ENCODE assay signal across 9 mouse cellular contexts in the genomic region with DNA sequence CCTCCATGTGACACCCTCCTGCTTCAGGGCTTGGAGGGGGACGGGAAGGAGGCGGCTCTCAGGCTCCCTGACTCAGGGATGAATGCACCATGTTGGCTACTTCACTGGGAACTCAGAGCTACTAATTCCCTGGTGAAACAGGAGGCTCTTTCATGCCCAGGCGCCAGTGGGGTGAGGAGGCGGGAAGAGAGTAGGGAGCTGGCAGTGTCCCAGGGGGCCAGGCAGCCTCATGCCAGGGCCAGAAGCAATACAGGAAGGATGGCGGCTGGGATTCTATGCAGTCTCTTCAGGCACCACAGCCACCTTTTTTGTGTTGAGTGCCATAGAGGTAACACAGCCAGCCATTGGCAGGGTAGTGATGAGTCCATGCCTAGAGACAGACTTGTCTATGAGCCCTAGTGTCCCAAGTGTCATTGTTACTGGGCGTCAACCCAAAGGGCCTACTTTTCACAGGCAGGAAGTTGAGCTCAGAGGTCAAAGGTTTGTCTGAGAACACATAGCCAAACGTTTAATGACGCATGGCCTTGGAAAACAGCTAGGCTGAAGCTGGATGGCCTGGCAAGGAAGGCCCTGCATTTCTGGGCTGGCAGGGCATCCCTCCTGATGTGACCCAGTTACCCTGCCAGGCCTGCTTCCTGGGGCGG. TPM values are rescaled to one million over a fixed set of nuclear protein-coding genes. Genes with fewer than 3 reads are reported as not detected.
A peak's percentile ranks its signal among the peaks of the same experiment; 100 is the strongest.
DNase-seq lines count a peak whose midpoint lies in the region; ATAC-seq and TF ChIP-seq lines count a peak whose summit lies in the region.
"Had no signal": no experiment of that assay in that cellular context is flagged by ENCODE, and none has a peak within 500 bp of the region (broad histone marks: within the 10 kb centered on the region; RNA-seq: fewer than 3 reads in every experiment).

No protein-coding gene starts in this region.

- peak overlapping the region; percentile 97 for H3K4me3 ChIP-seq in E14TG2a.4 (replicated peaks; ENCODE audit: low read length)
- H3K4me3 ChIP-seq in heart, embryonic 15.5 days, result no peak overlapping the region

- no peaks in the 10 kb centered on the region for H3K9me3 ChIP-seq in E14TG2a.4 (ENCODE audit: low read length)
- no peaks in the 10 kb centered on the region for H3K9me3 ChIP-seq in heart, embryonic 15.5 days (replicated peaks)

- TF ChIP-seq CTCF in E14TG2a.4 (conservative IDR thresholded peaks at IDR 0.05; ENCODE audit: low read length), result no peak

- peaks cover 5% of the 10 kb centered on the region; the same call in 1 of the 2 replicates for H3K27me3 ChIP-seq in E14TG2a.4 (ENCODE audit: insufficient read depth, low read length)
- no peaks in the 10 kb centered on the region for H3K27me3 ChIP-seq in heart, embryonic 15.5 days

- peak; percentile 47 for DNase-seq in cerebellum, adult 11 months
- peak; percentile 38 to 55 for DNase-seq in cerebellum, postnatal 36 days
- peak; percentile 53 to 64 for DNase-seq in layer of hippocampus, postnatal 25 days (ENCODE audit: extremely low spot score in 1 of 2, low spot score in 1 of 2)
- DNase-seq in right cerebral cortex, postnatal 10 days (ENCODE audit: low spot score in 2 of 2), result peak; percentile 91 to 93
- DNase-seq in thymus, postnatal 10 days (ENCODE audit: low spot score in 2 of 2), result no peak

- no peak overlapping the region for H3K4me2 ChIP-seq in heart, embryonic 15.5 days

- no peak for ATAC-seq in cerebellum, adult (ENCODE audit: insufficient number of reproducible peaks, low FRiP score, low TSS enrichment)
- ATAC-seq in heart, embryonic 15.5 days (replicated peaks; ENCODE audit: insufficient number of reproducible peaks, insufficient read depth, low FRiP score, low read depth), result no peak

- WGBS in heart, embryonic 15.5 days, result 57% methylated on average over 9 of the region's 9 CpGs

- H3K4me1 ChIP-seq in E14TG2a.4 (replicated peaks; ENCODE audit: low read depth, low read length), result peaks cover 55% of the 10 kb centered on the region
- H3K4me1 ChIP-seq in heart, embryonic 15.5 days (replicated peaks), result peaks cover 45% of the 10 kb centered on the region

- H3K27ac ChIP-seq in heart, embryonic 15.5 days, result peak overlapping the region; percentile 83

- H3K36me3 ChIP-seq in E14TG2a.4 (ENCODE audit: insufficient read depth, low read length), result peaks cover 23% of the 10 kb centered on the region
- H3K36me3 ChIP-seq in heart, embryonic 15.5 days, result peaks cover 16% of the 10 kb centered on the region; the same call in 1 of the 2 replicates

- H3K9ac ChIP-seq in heart, embryonic 15.5 days, result no peak overlapping the region

RNA-seq across cellular contexts. Expression of a gene that starts 1.7 kb away (rescaled TPM):
- 29.5 and 35.6 TPM in 2 replicates for polyA plus RNA-seq in heart, embryonic 15.5 days (2015; fragmentation: Nextera tagmentation; extraction: Ambion mirVana)
- 10 to 100 TPM; 25.5 to 29.8 TPM for total RNA-seq in layer of hippocampus, postnatal 25 days (2021)

RNA-seq across cellular contexts. Expression of a gene that starts 8.8 kb away (rescaled TPM):
- 0.16 and 0.71 TPM in 2 replicates for polyA plus RNA-seq in heart, embryonic 15.5 days (2015; fragmentation: Nextera tagmentation; extraction: Ambion mirVana)
- total RNA-seq in layer of hippocampus, postnatal 25 days (2021), result 100 to 1,000 TPM; 188 to 207 TPM
- polyA plus RNA-seq: C2C12 had no signal

RNA-seq across cellular contexts. Expression of a gene that starts 9.5 kb away (rescaled TPM):
- polyA plus RNA-seq in heart, embryonic 15.5 days (2015; fragmentation: Nextera tagmentation; extraction: Ambion mirVana), result 16.5 and 19.9 TPM in 2 replicates
- total RNA-seq in layer of hippocampus, postnatal 25 days (2021), result 10 to 100 TPM; 11.8 to 12.0 TPM

RNA-seq across cellular contexts. Expression of a gene that starts 9.9 kb away (rescaled TPM):
- 31.5 and 38.7 TPM in 2 replicates for polyA plus RNA-seq in heart, embryonic 15.5 days (2015; fragmentation: Nextera tagmentation; extraction: Ambion mirVana)
- 10 to 100 TPM; 47.0 to 47.5 TPM for total RNA-seq in layer of hippocampus, postnatal 25 days (2021)

RNA-seq across cellular contexts. Expression of a gene that starts 10.1 kb away (rescaled TPM):
- polyA plus RNA-seq in heart, embryonic 15.5 days (2015; fragmentation: Nextera tagmentation; extraction: Ambion mirVana), result 0.28 and 0.44 TPM in 2 replicates
- total RNA-seq in layer of hippocampus, postnatal 25 days (2021), result not detected

Comparison
In these comparisons a context has a peak if more than half of its experiments do, and no peak if none do; other contexts are left out.
1. DNase-seq: peak in cerebellum, adult 11 months (single experiment), cerebellum, postnatal 36 days (2 of 2), layer of hippocampus, postnatal 25 days (2 of 2) and right cerebral cortex, postnatal 10 days (2 of 2); none in thymus, postnatal 10 days (0 of 2).